8 mouse cellular contexts compared by ENCODE assay signal in the genomic region with DNA sequence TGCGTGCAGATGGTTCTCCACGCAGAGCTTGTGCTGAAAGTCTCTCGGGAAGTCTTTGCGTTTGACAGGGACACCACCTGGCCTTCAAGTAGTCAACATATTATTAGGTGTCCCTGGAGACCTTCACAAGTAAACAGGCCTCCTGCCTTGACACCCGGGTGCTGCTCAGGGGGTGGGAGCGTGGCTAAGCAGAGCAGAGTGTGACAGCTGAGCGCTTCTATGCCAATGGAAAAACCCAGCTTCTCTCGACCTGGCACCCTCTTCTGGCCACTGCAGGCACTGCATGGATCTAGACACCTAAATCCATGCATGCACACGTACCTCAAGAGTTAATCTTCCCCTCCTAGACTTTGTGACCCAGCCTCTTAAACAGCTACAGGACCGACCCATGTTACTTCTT.
DNase-seq lines count a peak whose midpoint lies in the region; ATAC-seq and TF ChIP-seq lines count a peak whose summit lies in the region.

No protein-coding gene starts in this region.

- peak; percentile 84 for ATAC-seq in cerebellum, adult (ENCODE audit: insufficient number of reproducible peaks, low FRiP score, low TSS enrichment)
- peak; percentile 72 for ATAC-seq in forebrain, embryonic 15.5 days (replicated peaks)

- H3K36me3 ChIP-seq in ES-E14 (ENCODE audit: control insufficient read depth, insufficient read depth, low read length, poor library complexity, severe bottlenecking): no peaks in the 10 kb centered on the region
- H3K36me3 ChIP-seq in forebrain, embryonic 15.5 days: no peaks in the 10 kb centered on the region

- intact Hi-C loops in heart, postnatal 14 days (cut with DNase I): no loop called here

- TF ChIP-seq POLR2A in lung, adult 2 months (IDR thresholded peaks at IDR 0.05; ENCODE audit: borderline replicate concordance, extremely low read depth, low read depth, low read length): no peak
- TF ChIP-seq POLR2A in olfactory bulb, adult 2 months (IDR thresholded peaks at IDR 0.05; ENCODE audit: insufficient read depth, low read depth, low read length): no peak

- peak; percentile 70 for DNase-seq in ES-E14 (ENCODE audit: low read depth, low spot score)
- DNase-seq in heart, postnatal 14 days: peak; percentile 74 to 86
- peak; percentile 81 to 92 for DNase-seq in layer of hippocampus, adult 18-20 months (ENCODE audit: low spot score in 2 of 2)
- peak; percentile 77 for DNase-seq in lung, adult 2 months
- DNase-seq in thymus, postnatal 0 days (ENCODE audit: low spot score): peak; percentile 78

- WGBS in forebrain, embryonic 15.5 days: 28% methylated on average over 10 of the region's 10 CpGs
- WGBS in lung, adult 2 months: 7% methylated on average over 10 of the region's 10 CpGs
- WGBS in olfactory bulb, adult 2 months: 12% methylated on average over 10 of the region's 10 CpGs

- no peak overlapping the region for H3K9ac ChIP-seq in ES-E14 (ENCODE audit: insufficient read depth, low read depth, low read length, poor library complexity, severe bottlenecking)
- no peak overlapping the region for H3K9ac ChIP-seq in forebrain, embryonic 15.5 days (replicated peaks)

- H3K27me3 ChIP-seq in forebrain, embryonic 15.5 days: no peaks in the 10 kb centered on the region

- no peak overlapping the region for H3K4me3 ChIP-seq in ES-E14 (ENCODE audit: insufficient read depth in 1 of 2, low read depth in 1 of 2, low read length in 2 of 2, poor library complexity in 1 of 2, severe bottlenecking in 1 of 2)
- no peak overlapping the region for H3K4me3 ChIP-seq in forebrain, embryonic 15.5 days
- no peak overlapping the region for H3K4me3 ChIP-seq in lung, adult 2 months (replicated peaks; ENCODE audit: extremely low read depth, low read depth, low read length)
- no peak overlapping the region for H3K4me3 ChIP-seq in olfactory bulb, adult 2 months (ENCODE audit: insufficient read depth, low read depth, low read length)

- H3K27ac ChIP-seq in ES-E14 (ENCODE audit: insufficient read depth, low read depth, low read length, poor library complexity, severe bottlenecking): no peak overlapping the region
- no peak overlapping the region for H3K27ac ChIP-seq in forebrain, embryonic 15.5 days (replicated peaks)
- H3K27ac ChIP-seq in olfactory bulb, adult 2 months (ENCODE audit: insufficient read depth, low read depth, low read length): 0 out of 2 replicates have a peak overlapping the region, but pooled peaks have one; percentile 33

- H3K4me1 ChIP-seq in ES-E14 (ENCODE audit: control insufficient read depth in 2 of 2, insufficient read depth in 2 of 2, low read length in 2 of 2, poor library complexity in 1 of 2): 0 out of 4 replicates have a peak, but pooled peaks cover 1 to 3% of the 10 kb centered on the region in 2 experiments
- H3K4me1 ChIP-seq in forebrain, embryonic 15.5 days: no peaks in the 10 kb centered on the region
- H3K4me1 ChIP-seq in lung, adult 2 months (ENCODE audit: control insufficient read depth, insufficient read depth, low read length): no peaks in the 10 kb centered on the region
- peaks cover 4% of the 10 kb centered on the region for H3K4me1 ChIP-seq in olfactory bulb, adult 2 months (ENCODE audit: control insufficient read depth, insufficient read depth, low read length)

- in situ Hi-C loops in ES-E14 (cut with MboI; ENCODE audit: low sequenced_read_pairs in 2 of 2, unreplicated experiment in 2 of 2): loop anchor here (10.0 to 25.0 kb wide), 4 partner anchors 164 to 852 kb away; no protein-coding TSS in a partner anchor

- TF ChIP-seq CTCF in lung, adult 2 months (IDR thresholded peaks at IDR 0.05; ENCODE audit: insufficient read depth, low read length): peak; percentile 95
- TF ChIP-seq CTCF in olfactory bulb, adult 2 months (IDR thresholded peaks at IDR 0.05; ENCODE audit: insufficient read depth, low read depth, low read length): peak; percentile 59; the same call in 1 of the 2 replicates

- H3K4me2 ChIP-seq in forebrain, embryonic 15.5 days (replicated peaks): no peak overlapping the region

- H3K9me3 ChIP-seq in ES-E14 (ENCODE audit: control insufficient read depth, insufficient read depth, low read depth, low read length): no peaks in the 10 kb centered on the region
- no peaks in the 10 kb centered on the region for H3K9me3 ChIP-seq in forebrain, embryonic 15.5 days

TF ChIP-seq in ES-E14, 5 proteins besides CTCF, POLR2A, EP300 and RAD21:
- TF ChIP-seq ZC3H11A (IDR thresholded peaks at IDR 0.05; ENCODE audit: borderline replicate concordance, low read depth, low read length) (no peak; the same call in 1 of the 2 replicates), CHD2 (IDR thresholded peaks at IDR 0.05; ENCODE audit: low read depth, low read length) (no peak), HCFC1 (IDR thresholded peaks at IDR 0.05; ENCODE audit: borderline replicate concordance, insufficient read depth, low read length) (no peak; the same call in 1 of the 2 replicates), ZNF384 (IDR thresholded peaks at IDR 0.05; ENCODE audit: low read depth, low read length) (no peak), MAFK (IDR thresholded peaks at IDR 0.05; ENCODE audit: insufficient read depth, low read depth, low read length) (no peak)
